Comparison of ENCODE assay signal across 23 mouse cellular contexts in genomic region chr13:4055450-4055849, GRCm38 (mm10). TPM values are rescaled to one million over a fixed set of nuclear protein-coding genes. Genes with fewer than 3 reads are reported as not detected.
DNase-seq lines count a peak whose midpoint lies in the region; ATAC-seq and TF ChIP-seq lines count a peak whose summit lies in the region.
"Had no signal": no experiment of that assay in that cellular context is flagged by ENCODE, and none has a peak within 500 bp of the region (broad histone marks: within the 10 kb centered on the region; RNA-seq: fewer than 3 reads in every experiment).

No protein-coding gene starts in this region.

- no peaks in the 10 kb centered on the region for H3K27me3 ChIP-seq in kidney, postnatal 0 days (ENCODE audit: insufficient read depth, low read length)
- H3K27me3 ChIP-seq in lung, postnatal 0 days (replicated peaks; ENCODE audit: insufficient read depth, low read length) = no peaks in the 10 kb centered on the region
- H3K27me3 ChIP-seq in forebrain, embryonic 16.5 days (replicated peaks; ENCODE audit: control insufficient read depth, insufficient read depth, low read length) = no peaks in the 10 kb centered on the region
- H3K27me3 ChIP-seq in neural tube, embryonic 15.5 days (replicated peaks) = no peaks in the 10 kb centered on the region
- H3K27me3 ChIP-seq: heart, embryonic 13.5 days; kidney, embryonic 15.5 days had no signal

- no peak overlapping the region for H3K9ac ChIP-seq in kidney, postnatal 0 days (ENCODE audit: low read depth, low read length)
- H3K9ac ChIP-seq in lung, postnatal 0 days (replicated peaks; ENCODE audit: low read depth) = no peak overlapping the region
- H3K9ac ChIP-seq in forebrain, embryonic 16.5 days (replicated peaks; ENCODE audit: low read depth, low read length) = no peak overlapping the region
- H3K9ac ChIP-seq in neural tube, embryonic 15.5 days (replicated peaks) = no peak overlapping the region
- H3K9ac ChIP-seq: heart, embryonic 13.5 days; kidney, embryonic 15.5 days; lung, embryonic 14.5 days had no signal

- no peak for TF ChIP-seq CTCF in kidney, postnatal 0 days (IDR thresholded peaks at IDR 0.05; ENCODE audit: low read depth)
- no peak for TF ChIP-seq CTCF in lung, postnatal 0 days (IDR thresholded peaks at IDR 0.05)

- WGBS in kidney, postnatal 0 days = 58% methylated on average over 3 of the region's 3 CpGs
- WGBS in lung, postnatal 0 days = 37% methylated on average over 3 of the region's 3 CpGs
- WGBS in forebrain, embryonic 16.5 days = 81% methylated on average over 3 of the region's 3 CpGs
- 80% methylated on average over 3 of the region's 3 CpGs for WGBS in neural tube, embryonic 15.5 days

- no peaks in the 10 kb centered on the region for H3K36me3 ChIP-seq in kidney, postnatal 0 days (ENCODE audit: insufficient read depth, low read length)
- H3K36me3 ChIP-seq in lung, postnatal 0 days (ENCODE audit: insufficient read depth, low read length) = no peaks in the 10 kb centered on the region
- H3K36me3 ChIP-seq in forebrain, embryonic 16.5 days (ENCODE audit: control insufficient read depth, insufficient read depth) = no peaks in the 10 kb centered on the region
- no peaks in the 10 kb centered on the region for H3K36me3 ChIP-seq in neural tube, embryonic 15.5 days
- H3K36me3 ChIP-seq: heart, embryonic 13.5 days; kidney, embryonic 15.5 days had no signal

- ATAC-seq in kidney, postnatal 0 days (replicated peaks; ENCODE audit: low FRiP score, low read depth) = no peak
- ATAC-seq in lung, postnatal 0 days = peak; percentile 94
- ATAC-seq in forebrain, embryonic 16.5 days = no peak
- no peak for ATAC-seq in neural tube, embryonic 15.5 days (ENCODE audit: low FRiP score)
- ATAC-seq: activated CD4-positive, CD25-positive, alpha-beta regulatory T cell, adult 4 months; forebrain, embryonic 14.5 days; hindbrain, embryonic 16.5 days; midbrain, embryonic 16.5 days had no signal

- no peaks in the 10 kb centered on the region for H3K4me1 ChIP-seq in kidney, postnatal 0 days (replicated peaks; ENCODE audit: insufficient read depth, low read length)
- H3K4me1 ChIP-seq in lung, postnatal 0 days (ENCODE audit: insufficient read depth, low read depth, low read length) = no peaks in the 10 kb centered on the region
- H3K4me1 ChIP-seq in forebrain, embryonic 16.5 days (replicated peaks; ENCODE audit: control insufficient read depth, insufficient read depth, low read length) = no peaks in the 10 kb centered on the region
- no peaks in the 10 kb centered on the region for H3K4me1 ChIP-seq in neural tube, embryonic 15.5 days
- H3K4me1 ChIP-seq: kidney, embryonic 15.5 days had no signal

- DNase-seq in kidney, postnatal 0 days (ENCODE audit: low spot score) = peak; percentile 18
- no peak for DNase-seq in kidney, postnatal 25 days
- DNase-seq in testis, postnatal 14 days (ENCODE audit: low spot score) = peak; percentile 13
- no peak for DNase-seq in testis, postnatal 10 days (ENCODE audit: low spot score)
- peak; percentile 72 for DNase-seq in lung, postnatal 0 days (ENCODE audit: low spot score)
- no peak for DNase-seq in gastrocnemius, postnatal 25 days
- DNase-seq: adrenal gland, adult 8-10 months; cerebellum, adult 8-10 months; cerebellum, postnatal 25 days; kidney, adult 18-20 months; lung, embryonic 14.5 days; thymus, postnatal 14 days had no signal

- H3K4me2 ChIP-seq in kidney, postnatal 0 days (ENCODE audit: low read length) = no peak overlapping the region
- H3K4me2 ChIP-seq in lung, postnatal 0 days (replicated peaks; ENCODE audit: low read depth, low read length) = no peak overlapping the region
- H3K4me2 ChIP-seq in forebrain, embryonic 16.5 days (ENCODE audit: low read length) = no peak overlapping the region
- H3K4me2 ChIP-seq in neural tube, embryonic 15.5 days = no peak overlapping the region
- H3K4me2 ChIP-seq: heart, embryonic 13.5 days; kidney, embryonic 15.5 days; liver, embryonic 11.5 days; lung, embryonic 14.5 days; midbrain, embryonic 11.5 days had no signal

- H3K4me3 ChIP-seq in kidney, postnatal 0 days (replicated peaks; ENCODE audit: low read depth, low read length) = no peak overlapping the region
- H3K4me3 ChIP-seq in lung, postnatal 0 days (ENCODE audit: low read depth, low read length) = no peak overlapping the region
- no peak overlapping the region for H3K4me3 ChIP-seq in forebrain, embryonic 16.5 days (replicated peaks; ENCODE audit: low read length)
- no peak overlapping the region for H3K4me3 ChIP-seq in neural tube, embryonic 15.5 days (replicated peaks)
- H3K4me3 ChIP-seq: heart, embryonic 13.5 days; kidney, embryonic 15.5 days had no signal

- no peaks in the 10 kb centered on the region for H3K9me3 ChIP-seq in kidney, postnatal 0 days (replicated peaks; ENCODE audit: low read length)
- no peaks in the 10 kb centered on the region for H3K9me3 ChIP-seq in lung, postnatal 0 days (ENCODE audit: low read length)
- no peaks in the 10 kb centered on the region for H3K9me3 ChIP-seq in forebrain, embryonic 16.5 days (ENCODE audit: control insufficient read depth, low read length)
- no peaks in the 10 kb centered on the region for H3K9me3 ChIP-seq in neural tube, embryonic 15.5 days (replicated peaks)
- H3K9me3 ChIP-seq: heart, embryonic 13.5 days; kidney, embryonic 15.5 days had no signal

- peak; percentile 99 for TF ChIP-seq EP300 in lung, postnatal 0 days (IDR thresholded peaks at IDR 0.05)

- H3K27ac ChIP-seq in kidney, postnatal 0 days = no peak overlapping the region
- H3K27ac ChIP-seq in lung, postnatal 0 days (ENCODE audit: low read length) = peak overlapping the region; percentile 75; the same call in 1 of the 2 replicates
- no peak overlapping the region for H3K27ac ChIP-seq in forebrain, embryonic 16.5 days (ENCODE audit: low read length)
- no peak overlapping the region for H3K27ac ChIP-seq in neural tube, embryonic 15.5 days (replicated peaks)
- H3K27ac ChIP-seq: heart, embryonic 13.5 days; kidney, embryonic 15.5 days had no signal

RNA-seq across cellular contexts. Expression of gene Akr1c14, which starts 6.6 kb away (rescaled TPM):
- polyA plus RNA-seq in kidney, postnatal 0 days (2015; fragmentation: Nextera tagmentation; extraction: Ambion mirVana) = 1.7 and 2.0 TPM in 2 replicates
- 62.8 and 63.7 TPM in 2 replicates for polyA plus RNA-seq in lung, postnatal 0 days (2015; fragmentation: Nextera tagmentation; extraction: Ambion mirVana)
- 0.71 and 1.0 TPM in 2 replicates for polyA plus RNA-seq in forebrain, embryonic 16.5 days (2015; fragmentation: Nextera tagmentation; extraction: Ambion mirVana)
- polyA plus RNA-seq in neural tube, embryonic 15.5 days (2015; fragmentation: Nextera tagmentation; extraction: Ambion mirVana) = 0.93 and 1.4 TPM in 2 replicates
- 1 to 10 TPM; 1.6 to 1.7 TPM for total RNA-seq in gastrocnemius, postnatal 25 days (2021)
- total RNA-seq: megakaryocyte, adult 5-6 weeks had no signal
- polyA plus RNA-seq: activated CD4-positive, CD25-positive, alpha-beta regulatory T cell, adult 4 months had no signal

Comparison
In these comparisons a context has a peak if more than half of its experiments do, and no peak if none do; other contexts are left out.
1. DNase-seq: peak in kidney, postnatal 0 days (single experiment), testis, postnatal 14 days (single experiment) and lung, postnatal 0 days (single experiment); none in kidney, postnatal 25 days (0 of 2), testis, postnatal 10 days (single experiment) and gastrocnemius, postnatal 25 days (single experiment).
2. RNA of gene Akr1c14, which starts 6.6 kb away (polyA plus RNA-seq): 62.8 to 63.7 TPM in lung, postnatal 0 days; 1.7 to 2.0 TPM in kidney, postnatal 0 days, 0.93 to 1.4 TPM in neural tube, embryonic 15.5 days and 0.71 to 1.0 TPM in forebrain, embryonic 16.5 days; every median in the first group is over 10 times any median in the second.